Mouse (Mus musculus): Measurements from ENCODE around the gene Scgb2b15.
"Not testable (repeated sequence)": the region's sequence is repeated elsewhere in the genome, so short reads cannot be mapped to it uniquely, and the experiment has no call there.

The Scgb2b15 gene

GRCm38 (mm10) chr7:32829562-32829961, at the start of gene Scgb2b15:
Scgb2b15 (minus strand) TSS chr7:32829662.
- not testable (repeated sequence) for DNase-seq (ENCODE audit: low spot score)

- DNase-seq (ENCODE audit: low spot score) = not testable (repeated sequence)
These were observed 6.8 kb upstream of the Scgb2b15 start, which contains the start of gene Scgb1b15 for GRCm38 (mm10) chr7:32836254-32836653. Scgb1b15 (plus strand) TSS chr7:32836554.

Measured in spleen, adult 12 weeks (tissue).